Mouse (Mus musculus): ENCODE measurements at regions not wholly inside any gene's neighbourhood (a gene's known extent, or its start where the extent isn't known, plus 50 kb on each side); places are given as distances from the start of the nearest gene placed in this dataset.

DNA sequence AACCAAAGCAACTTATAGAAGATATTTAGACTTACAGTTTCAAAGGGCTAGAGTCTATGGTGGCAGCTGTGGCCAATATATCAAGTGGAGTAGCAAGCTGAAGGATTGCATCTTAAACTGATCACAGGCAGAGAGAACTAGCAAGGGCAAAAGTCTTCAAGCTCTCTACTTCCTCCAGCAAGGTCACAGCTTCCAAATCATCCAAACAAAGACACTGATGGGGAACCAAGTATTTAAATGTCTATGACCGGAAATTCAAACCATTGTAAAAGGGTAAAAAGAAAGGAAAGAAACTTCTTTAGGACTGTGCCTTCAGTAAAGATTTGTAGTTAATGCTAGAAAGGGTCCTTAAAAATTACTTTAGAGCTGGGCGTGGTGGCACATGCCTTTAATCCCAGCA is 149.4 kb upstream of the Cwc22 start:
- no peak for DNase-seq (ENCODE audit: low spot score in 2 of 2)

DNA sequence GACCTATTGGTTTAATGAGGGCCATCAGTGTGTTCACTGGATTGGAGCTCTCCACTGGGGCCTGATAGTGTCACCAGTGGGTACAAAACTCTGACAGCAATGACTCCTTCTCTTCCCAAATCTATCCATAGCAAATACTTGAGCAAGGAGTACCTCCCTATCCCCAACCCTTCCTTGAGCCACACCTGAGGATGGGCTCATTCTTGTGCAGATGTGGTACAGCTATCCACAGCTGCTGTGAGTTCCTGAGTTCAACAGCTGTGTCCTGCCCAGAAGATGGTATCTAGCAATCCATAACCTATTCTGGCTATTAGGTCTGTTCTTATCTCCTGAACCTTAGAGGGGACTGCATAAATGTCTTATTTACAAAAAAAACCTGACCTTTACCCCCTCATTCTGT is 148.7 kb upstream of the Cwc22 start:
- DNase-seq (ENCODE audit: low spot score in 2 of 2) = no peak

DNA sequence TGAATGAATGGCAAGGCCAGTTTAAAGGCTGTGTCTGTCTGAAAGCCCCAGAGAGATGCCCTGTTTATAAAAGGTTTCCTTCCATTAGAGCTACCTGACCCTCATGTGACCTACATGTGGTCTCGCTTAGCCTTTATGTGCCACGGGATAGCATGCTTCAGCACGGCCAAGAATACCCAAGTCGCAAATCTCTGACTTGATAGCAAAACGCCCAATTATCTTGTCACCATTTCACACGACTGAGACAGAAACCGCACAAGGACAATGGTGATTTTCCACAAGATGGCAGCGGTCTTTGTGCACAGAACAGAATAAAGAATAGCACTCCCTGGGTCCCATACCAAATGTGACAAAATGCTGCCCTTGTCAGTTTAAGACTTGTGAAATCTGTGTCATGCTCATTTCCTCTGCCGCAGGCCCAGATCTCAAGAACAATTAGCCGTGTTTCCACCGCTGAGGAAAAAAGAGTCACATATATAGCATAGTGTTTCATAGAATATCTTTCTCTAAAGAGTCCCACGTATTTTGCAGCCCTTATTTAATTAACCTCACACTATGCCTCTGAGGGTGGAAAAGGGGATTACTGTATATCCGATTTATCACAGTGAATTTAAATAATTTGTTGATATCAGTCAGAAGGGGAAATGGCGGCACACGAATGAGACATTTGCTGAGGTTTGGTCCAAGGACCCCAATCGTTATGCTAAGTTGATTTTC is 118.3 kb upstream of the Cwc22 start:
- no peak for DNase-seq (ENCODE audit: low spot score in 2 of 2)

DNA sequence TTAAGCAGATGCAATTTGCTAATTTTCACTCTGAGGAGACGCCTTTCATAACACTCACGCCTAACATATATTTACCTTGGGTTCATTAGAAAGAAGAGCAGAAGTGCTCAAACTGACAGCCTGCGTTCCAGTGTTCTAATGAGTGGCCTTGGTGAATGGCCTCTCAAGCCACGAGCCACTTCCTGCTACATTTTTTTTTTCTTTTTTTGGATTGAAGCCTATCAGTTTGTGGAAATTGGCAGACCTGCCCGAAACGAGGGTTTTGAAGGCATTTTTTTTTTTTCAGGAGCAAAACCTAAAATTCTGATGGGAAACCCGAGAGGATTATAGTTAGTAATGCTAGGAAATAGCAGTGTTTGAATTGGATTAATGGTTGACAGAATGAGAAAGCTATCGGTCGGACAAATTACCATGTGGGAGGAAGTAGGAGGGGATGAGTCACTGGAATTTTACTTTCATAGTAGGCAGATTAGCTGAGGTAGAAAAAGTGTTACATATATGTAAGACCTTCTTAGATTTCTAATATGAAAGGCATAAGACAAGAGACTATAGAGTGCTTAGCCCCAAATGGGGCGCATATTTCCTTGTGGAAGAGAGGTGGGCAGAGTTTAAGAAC is 113.7 kb upstream of the Cwc22 start:
- DNase-seq (ENCODE audit: low spot score in 2 of 2) = no peak

DNA sequence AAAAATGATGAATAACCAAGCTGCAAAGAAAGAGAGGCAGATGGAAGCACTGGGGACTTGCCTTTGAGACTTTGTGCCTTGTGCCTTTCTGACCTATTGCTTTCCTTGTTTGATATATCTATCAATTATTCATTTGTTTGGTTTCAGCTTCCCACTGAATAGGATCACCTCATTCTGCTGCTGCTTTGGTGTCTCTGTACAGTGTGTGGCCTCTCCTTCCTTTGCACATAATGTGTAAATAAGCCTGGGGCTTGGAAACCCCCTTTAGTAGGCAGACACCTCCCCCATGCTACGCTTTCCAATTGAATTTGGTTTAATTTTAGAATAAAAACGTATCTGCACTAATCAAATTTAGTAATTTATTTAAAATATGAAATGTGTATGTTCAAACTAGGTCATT is 112.8 kb upstream of the Cwc22 start:
- DNase-seq (ENCODE audit: low spot score in 2 of 2) = no peak

DNA sequence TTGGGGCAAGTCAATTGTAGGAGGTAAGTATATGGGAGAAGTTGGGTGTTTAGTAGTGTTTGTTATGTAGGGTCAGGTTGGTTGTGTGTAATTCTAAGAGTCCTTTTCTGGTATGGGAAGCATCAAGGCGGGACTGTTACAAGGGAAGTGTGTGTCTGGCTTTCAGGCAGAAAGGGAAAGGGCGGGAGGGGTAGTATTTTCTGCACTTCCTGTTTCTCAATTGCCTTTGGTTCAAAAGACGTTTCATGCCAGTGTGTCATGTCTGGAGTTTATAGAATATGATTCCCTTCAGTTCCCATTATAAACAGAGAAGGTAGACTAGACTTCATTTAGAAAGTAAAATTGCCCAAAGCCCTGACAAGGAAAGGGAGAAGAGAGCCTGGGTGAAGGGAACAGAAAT is 107.7 kb upstream of the Cwc22 start:
- DNase-seq (ENCODE audit: low spot score in 2 of 2) = no peak

DNA sequence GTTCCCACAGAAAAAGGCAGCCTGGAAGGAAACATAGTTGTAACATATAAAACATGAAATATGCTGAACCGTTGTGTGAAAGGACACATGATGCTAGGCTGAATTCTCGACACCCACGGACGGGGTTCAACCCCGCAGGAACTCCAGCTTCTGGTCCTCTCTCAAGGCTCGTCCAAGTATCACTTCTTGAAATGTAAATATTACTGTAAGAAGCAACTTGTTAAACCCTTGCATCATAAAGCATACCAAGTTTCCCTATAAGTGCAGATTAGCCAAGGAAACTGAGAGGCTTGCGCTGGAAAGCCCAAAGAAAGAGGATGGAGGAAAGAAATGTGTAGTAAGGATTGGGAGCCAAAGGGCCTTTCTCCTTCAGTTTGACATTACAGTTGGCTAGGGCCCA is 104.4 kb upstream of the Cwc22 start:
- DNase-seq (ENCODE audit: low spot score in 2 of 2) = no peak

DNA sequence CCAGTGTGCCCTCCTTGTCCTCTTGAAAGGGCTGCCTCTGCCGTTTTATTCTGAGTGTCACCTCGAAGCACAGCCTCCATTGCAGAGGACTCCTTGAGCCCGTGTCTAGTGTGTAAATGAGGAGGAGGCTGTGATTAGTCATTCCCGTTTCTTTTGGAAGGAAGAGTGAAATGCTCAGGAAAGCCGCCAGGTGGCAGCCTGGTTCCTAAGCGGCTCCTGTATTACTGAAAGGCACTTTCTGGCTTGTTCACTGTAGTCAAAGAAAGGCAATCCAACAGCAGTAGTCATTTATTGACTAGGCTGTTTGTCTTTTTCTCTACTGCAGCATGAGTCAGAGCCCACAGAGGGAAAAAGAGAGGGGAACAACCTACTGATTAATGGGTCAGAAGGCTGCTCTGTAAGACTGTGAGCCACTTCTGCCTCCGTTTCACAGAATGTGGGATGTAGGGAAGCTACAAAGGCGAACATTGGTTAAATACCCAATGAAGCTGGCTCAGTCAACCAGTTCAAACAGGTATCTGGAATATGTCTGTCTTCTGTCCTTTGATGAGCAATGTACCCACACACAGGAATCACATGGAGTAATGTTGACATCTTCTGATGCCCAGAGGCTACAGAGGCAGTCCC is 103.2 kb upstream of the Cwc22 start:
- peak; percentile 78 to 82 for DNase-seq (ENCODE audit: low spot score in 2 of 2)

DNA sequence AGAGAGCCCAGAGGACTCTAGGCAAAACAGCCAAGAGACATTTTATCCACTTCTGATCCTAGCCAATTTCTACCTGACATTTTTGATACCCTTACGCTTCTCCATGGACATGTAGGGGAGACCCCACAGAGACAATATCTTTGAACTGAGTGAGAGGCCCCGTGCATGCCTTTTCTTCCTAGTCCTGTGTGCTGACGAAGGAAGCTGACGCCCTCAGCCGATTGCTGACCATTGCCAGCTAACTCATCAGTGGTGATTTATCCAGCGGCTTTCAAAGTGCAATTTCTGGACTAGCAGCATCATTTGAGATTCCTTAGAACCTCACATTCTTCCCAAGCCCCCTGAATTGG is 102.5 kb upstream of the Cwc22 start:
- DNase-seq (ENCODE audit: low spot score in 2 of 2) = peak; percentile 6 to 8

DNA sequence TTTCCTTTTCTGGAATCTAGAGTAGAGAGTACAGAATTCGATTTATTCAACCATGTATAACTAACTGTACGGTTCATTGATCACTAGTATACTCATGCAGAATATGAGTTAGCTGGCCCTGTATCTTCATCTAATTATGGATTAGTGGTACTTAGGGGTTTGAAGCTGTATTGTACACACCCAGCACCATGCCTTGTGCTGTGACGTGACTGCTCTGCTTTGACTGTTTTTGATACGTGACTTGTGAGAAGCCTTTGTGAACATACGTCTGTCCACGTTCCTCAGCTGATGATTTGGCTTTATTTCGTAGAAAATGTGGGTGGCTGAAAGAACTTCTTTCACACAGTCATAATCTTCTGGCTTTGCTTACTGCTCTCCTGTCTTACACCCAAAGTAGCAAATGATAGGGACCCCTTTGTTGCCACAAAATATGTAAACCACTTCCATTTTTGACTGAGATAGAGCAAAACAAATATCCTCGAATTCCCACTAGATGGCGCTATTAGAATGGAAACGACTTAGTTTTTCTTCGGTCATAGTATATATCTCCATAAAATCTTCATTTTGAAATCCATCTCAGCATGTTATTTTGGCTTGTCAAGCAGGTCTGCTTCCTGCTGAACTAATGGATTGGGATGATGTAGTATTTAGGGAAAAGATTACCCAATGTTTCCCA is 102.0 kb upstream of the Cwc22 start:
- DNase-seq (ENCODE audit: low spot score in 2 of 2) = no peak

DNA sequence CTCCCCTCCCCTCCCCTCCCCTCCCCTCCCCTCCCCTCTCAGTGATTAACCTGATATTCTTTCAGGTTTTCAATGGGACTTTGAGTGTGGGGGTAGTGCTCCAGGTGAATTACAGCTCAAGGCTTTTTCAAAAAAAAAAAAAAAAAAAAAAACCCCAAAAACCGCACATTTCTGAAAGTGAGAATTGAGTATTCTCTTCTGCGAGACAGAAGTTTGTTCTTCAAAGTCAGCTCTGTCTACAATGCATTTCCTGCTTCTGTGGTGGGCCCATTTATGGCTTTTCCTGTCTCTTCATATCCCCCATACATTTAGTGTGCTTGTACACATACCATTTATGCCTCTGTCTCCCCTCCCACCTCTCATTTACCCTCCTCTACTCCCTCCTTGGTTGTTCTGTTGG is 81.1 kb upstream of the Cwc22 start:
- no peak for DNase-seq (ENCODE audit: low spot score in 2 of 2)

DNA sequence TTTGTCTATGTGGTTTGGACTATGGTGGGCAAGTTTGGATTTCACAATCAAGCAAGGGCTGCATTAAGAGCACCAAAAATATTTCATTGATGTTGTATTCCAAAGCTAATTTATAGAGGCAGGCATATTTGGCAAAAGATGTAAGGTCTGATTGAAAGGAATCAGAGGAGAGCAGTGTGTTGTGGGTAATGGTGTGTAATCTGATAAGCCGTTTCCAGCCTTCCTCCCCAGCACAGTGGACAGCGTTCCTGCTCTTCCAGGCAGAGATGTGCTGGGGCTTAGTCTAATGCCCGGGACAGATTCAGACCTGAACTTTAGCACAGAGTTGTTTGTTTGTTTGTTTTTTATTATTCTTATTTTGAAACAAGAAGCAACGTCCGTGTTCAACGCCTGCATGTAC is 80.6 kb upstream of the Cwc22 start:
- DNase-seq (ENCODE audit: low spot score in 2 of 2) = no peak

DNA sequence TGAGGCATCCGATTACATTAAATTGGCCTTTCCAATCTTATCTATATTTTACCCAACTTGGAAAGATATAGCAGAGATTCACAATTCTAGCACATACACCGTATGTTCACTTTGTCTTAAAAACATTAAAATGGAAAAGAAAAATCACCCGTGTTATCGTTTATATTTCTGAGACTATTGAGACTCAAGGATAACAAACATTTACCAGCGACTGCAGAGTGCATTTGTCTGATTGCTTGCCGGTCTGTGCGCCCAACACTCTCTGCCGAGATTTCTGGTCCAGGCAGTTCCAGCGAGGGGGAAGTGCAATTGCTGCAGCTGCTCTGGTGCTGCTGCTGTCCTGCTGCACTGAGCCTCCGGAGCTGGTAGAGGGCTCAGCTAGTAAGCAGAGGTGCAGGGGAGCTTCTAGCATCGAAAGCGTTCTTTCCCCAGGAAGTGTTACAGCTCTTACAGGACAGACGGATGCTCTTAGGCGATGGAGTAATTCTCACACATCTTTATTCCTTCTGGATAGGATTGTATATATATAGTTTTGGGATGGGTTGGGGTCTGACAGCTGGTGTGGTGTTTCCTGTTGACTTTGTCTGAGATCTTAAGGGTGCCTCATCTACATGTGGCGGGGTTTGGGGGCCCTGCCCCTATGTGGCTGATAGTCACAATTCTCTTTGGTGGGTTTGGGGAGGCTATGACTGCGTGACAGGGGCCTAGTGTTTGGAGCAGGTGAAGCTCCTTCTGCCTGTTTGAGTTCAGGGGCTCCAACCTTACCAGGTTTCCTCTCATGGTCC is 79.7 kb upstream of the Cwc22 start:
- DNase-seq (ENCODE audit: low spot score in 2 of 2) = no peak

DNA sequence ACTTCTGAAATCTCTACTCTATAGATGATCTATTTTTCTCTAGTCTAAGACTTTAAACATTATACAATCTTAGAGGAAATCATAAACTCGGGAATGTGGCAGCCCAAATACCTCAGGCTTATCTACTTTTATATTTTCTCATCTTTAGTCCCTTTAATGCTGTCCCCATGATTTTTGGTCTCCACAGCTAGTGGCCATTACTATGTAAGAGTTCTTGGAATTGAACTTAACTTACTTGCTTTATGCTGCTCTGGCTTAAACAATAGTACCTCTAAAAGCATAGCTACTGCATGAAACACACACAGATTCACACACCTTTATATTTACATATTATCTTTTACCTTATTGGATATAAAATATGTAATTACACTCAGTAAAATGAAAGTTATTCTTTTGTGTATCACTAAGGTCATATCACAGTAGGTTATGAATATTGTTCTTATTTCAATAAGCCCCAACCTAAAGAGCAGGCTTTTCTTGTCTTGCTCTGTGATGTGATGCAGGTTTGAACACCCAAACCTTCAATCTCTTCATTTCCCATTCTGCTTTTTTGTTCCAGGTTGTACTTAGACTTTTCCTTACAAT is 78.9 kb upstream of the Cwc22 start:
- no peak for DNase-seq (ENCODE audit: low spot score in 2 of 2)

DNA sequence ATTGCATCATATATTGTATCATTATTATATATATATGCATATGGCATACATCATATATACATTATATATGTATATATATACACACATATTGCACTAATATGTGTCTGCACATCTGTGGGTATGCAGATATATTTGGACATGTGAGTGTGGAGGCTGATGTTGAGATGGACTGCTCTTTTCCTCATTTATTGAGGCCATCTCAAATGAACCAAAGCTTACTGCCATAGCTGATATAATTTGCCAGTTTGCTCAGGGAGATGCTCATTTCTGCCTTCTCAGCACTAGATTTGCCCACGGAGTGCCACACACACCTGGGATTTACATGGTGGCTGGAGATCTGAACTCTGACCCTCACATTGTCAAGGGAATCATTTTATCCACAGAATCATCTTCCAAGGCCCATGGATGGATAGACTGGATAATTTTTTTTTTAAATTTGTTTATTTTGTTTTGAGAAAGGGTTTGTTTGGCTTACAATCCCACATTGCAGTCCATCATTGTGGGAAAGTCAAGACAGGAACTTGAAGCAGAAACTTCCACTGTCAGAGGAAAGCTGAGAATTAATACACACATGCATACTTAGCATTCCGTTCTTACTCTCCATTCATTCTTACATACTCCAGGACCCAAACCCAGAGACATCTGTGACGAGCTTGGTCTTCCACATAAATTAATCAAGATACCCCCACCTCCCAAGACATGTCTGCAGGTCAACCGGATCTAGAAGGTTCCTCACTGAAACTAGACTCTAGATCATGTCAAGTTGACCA is 77.9 kb upstream of the Cwc22 start:
- no peak for DNase-seq (ENCODE audit: low spot score in 2 of 2)

DNA sequence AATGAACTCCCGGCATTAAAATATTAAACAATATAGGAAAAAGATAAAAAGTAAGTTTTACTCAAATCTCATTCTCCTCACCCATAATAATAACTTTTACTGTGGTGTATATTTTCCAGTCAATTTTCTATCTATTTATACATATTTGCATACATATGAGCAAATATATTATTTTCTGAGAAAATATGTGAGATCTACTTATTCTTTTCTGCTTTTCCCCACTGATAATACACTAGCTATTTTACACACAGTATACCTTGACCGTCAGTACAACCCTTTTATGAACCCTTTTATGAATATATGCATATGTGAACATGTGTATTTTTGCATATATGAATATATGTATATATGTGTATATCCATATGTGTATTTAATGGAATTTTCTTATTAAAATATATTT is 77.2 kb upstream of the Cwc22 start:
- DNase-seq (ENCODE audit: low spot score in 2 of 2) = no peak

DNA sequence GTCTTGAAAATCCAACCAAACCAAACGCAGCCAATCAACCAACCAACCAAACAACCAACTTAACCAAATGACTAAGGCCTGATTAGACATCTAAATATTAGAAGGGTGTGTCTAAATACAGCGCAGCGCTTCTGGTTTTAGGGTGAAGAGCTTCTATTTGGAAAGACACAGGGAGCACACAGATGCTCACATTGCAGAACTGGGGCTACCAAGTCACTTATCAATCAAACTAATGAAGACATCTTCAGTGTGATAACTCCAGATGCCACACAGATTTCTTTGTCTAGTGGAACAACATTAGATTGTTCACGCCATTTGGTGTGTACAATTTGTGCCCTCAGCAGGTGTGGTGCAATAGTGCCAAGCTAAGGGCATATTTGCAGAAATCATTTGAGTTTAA is 76.6 kb upstream of the Cwc22 start:
- DNase-seq (ENCODE audit: low spot score in 2 of 2) = no peak

DNA sequence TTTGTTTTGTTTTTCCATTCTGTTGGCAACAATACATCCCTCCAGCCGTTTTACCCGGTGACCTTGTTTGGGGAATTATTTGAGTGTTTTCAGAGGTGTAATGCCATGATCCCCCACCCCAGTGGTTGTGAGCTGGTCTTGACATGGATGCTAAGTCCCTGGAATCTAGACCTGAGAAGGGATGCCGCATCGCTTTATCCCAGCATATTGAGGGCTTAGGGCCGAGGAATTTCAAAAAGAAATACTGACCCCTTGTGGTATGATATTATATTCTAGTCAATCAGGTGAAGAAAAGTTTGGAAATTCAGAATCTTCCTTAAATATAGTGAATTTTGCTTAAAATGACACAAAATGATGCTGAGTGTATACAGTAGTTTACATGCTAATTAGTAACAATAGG is 75.7 kb upstream of the Cwc22 start:
- no peak for DNase-seq (ENCODE audit: low spot score in 2 of 2)

DNA sequence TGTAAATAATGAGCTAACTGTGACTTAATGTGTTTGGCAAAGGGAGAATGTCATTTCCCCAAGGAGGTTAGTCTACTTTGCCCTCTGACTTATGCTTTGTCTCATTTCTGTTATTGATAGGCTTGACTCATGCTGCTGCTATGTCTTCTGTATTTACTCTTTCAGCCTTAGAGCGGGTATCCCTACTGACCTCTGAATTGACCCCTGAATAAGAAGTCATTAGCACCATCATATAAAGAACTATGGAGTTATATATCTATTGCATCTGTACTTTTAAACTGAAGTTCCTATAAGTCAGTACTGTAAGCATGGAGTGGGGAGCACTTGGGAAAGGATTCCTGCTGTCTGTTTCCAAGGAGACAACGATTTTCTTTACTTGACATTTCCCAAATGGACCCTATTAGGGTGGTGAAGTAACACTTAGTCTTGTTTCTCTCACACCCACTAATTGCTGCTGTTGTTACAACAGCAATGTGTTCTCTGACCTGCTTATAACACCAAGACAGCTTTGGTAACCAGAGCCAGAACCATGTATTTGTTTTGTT is 75.3 kb upstream of the Cwc22 start:
- DNase-seq (ENCODE audit: low spot score in 2 of 2) = no peak

DNA sequence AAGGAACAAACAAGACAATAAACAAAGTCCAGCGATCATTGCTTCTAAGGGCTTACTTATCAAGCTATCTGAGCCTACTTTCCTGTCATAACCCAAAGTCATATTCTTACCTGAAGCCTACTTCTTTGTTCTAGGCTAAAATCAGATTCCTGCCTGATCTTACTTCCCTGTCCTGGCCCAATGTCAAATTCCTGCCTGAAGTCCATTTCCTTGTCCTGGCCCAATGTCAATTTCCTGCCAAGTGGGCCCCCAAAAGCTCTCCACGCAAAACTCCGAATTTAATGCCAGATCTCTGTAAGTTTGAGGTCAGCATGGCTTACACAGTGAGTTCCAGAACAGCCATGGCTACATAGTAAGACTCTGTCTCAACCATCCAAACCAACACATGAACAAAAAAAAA is 74.3 kb upstream of the Cwc22 start:
- no peak for DNase-seq (ENCODE audit: low spot score in 2 of 2)

DNA sequence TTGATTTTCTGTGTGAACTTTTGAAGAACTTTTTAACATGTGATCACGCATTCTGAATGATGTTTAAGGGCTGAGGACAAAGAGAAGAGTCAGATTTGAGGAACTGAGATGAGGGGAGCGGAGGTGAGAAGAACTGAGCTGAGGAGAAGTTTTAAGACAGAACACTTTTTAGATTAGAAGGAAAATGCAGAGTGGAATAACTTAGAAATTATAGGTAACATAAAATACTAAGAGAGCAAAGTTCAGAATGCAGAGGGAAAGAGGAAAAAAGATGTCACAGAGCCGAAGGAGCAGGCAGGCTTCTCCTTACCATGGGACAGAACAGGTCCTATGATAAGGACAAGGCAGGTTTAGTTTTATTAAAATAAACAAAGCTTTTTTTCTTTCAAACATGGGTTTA is 73.7 kb upstream of the Cwc22 start:
- DNase-seq (ENCODE audit: low spot score in 2 of 2) = no peak
